Mouse (Mus musculus) large intestine, adult 2 months (tissue): Measurements from ENCODE around the gene Slc7a6. TPM values are rescaled to one million over a fixed set of nuclear protein-coding genes. Genes with fewer than 3 reads are reported as not detected.
"Not testable (repeated sequence)": the region's sequence is repeated elsewhere in the genome, so short reads cannot be mapped to it uniquely, and the experiment has no call there.

ENCODE experiments used
- DNase-seq: peaks from one replicate; pipeline ENCODE4 v3.0.0-alpha.2; 2012; ENCODE audit warnings: low read depth, low spot score
- WGBS: fragments of 180-500 bp; shearing (Covaris S2); methylation state at CpG from one replicate; pipeline ENCODE4 v1.1.7; 2018; 5-methylcytosine and 5-hydroxymethylcytosine counted together
- polyA plus RNA-seq: library from polyadenylated mRNA; depleted of rRNA; stranded (reverse); fragments of >200 nt; gene quantifications from 2 replicates; pipeline ENCODE4 v1.2.3, GENCODE M21; 2012

Gene Slc7a6
- polyA plus RNA-seq, 1 experiment = 7.7 TPM

DNA sequence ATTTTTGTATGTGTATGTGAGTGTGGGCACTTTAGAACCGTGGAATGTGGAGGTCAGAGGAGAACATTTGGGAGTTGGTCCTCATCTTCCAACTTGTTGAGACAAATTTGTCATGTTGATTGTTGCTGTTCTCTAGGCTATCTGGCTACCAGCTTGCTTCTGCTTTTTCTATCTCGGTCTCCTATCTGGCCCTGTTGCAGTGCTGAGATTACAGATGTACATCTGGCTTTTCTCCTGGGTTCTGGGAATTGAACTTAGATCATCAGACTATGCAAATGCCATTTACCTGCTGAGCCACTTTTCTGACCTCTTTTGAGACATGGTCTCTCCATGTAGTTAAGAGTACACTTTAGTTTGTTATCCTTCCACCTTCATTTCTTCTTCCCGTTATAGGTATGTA is 4.9 kb downstream of the Slc7a6 start:
- WGBS = 85% methylated on average over 3 of the region's 3 CpGs
- no peak for DNase-seq

GRCm38 (mm10) chr8:106176891-106177290 is 8.2 kb downstream of the Slc7a6 start:
- no peak for DNase-seq
- 38% methylated on average over 1 of the region's 1 CpGs for WGBS

DNA sequence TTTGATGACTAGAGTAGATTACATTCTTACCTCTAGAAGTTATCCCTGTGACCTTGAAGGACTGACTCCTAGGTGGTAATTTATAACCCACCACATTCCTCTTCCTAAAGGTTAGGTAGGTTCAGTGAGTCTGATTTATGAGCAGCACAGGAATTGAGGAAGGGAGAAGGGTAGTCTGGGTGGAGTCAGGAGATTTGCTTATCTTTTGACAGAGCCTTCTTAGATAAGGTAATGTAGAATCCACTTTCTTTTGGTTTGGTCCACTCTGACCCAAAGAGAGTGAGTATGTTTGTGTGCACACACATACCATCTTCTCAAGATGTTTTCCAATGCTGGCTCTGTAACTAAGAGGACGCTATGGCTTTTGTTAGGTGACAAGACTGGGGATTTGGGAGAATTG is 8.9 kb downstream of the Slc7a6 start:
- no peak for DNase-seq
- WGBS = 74% methylated on average over 1 of the region's 1 CpGs

DNA sequence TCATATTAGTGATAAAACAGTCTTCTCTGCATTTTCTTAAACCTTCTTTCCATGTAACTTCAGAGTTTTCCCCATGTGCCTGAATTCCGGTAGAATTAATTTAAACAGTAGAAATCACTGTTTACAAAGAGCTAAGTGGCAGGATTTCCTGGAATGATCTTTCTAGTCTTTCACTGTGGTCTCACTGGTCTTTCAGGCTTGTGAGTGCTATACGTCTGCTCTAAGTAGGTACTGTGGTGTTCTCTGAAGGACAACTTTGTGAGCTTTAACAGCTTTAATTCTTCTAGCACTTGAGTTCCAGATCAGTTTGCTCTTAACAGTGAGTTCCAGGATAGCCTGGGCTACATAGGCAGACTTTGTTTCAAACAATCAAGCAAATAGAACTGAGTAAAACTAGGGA is 9.8 kb downstream of the Slc7a6 start:
- DNase-seq = no peak
- 59% methylated on average over 2 of the region's 2 CpGs for WGBS

DNA sequence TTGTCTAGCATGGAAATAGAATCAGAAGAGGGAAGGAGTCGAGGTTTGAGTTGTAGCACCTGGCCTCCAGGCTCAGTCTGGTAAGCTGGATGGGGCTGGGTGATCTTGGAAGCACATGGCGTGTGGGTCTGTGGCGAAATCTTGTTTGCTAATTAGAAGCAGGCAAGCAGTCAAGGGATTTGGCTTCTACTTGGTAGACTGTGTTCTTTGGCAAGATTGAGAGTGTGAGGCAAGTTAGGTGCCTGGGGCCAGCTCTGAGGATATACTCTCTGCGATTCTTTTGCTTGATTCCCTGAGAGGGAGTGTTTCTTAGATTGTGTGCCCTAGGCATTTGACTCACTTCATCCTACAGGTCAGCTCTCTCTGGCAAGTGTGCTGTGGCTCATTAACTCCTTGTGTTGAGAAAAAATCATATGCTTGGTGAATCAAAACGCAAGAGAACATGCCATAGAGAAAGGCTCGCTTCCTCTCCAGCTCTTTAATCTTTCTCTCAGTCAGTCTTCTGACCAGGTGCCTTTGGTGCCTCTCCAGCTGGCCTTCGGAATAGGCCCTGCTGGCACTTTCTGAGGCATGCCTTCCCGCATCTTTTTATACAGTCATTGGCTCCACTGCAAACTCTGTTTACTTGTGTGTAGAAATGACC is 17.1 kb downstream of the Slc7a6 start:
- WGBS = 83% methylated on average over 8 of the region's 8 CpGs
- no peak for DNase-seq

DNA sequence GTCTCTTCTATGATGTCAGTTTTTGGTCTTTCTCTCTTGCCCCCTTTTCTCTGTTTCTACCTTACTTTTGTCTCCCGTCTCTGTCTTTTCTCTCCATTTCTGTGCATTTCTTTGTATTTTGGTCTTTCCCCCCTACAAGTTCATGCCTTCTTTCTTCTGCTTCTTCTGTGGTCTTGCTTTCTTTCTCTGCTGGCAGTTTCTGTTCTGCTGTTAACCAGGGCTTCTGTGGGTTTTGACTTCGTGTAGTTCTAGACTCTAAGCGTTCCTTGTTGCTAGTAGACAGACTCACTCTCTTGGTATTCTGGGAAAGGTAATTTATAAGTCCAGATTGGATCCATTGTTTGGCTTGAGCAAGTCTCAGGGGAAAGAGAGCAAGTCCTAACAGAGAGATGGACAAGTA is 17.7 kb downstream of the Slc7a6 start:
- WGBS = 89% methylated on average over 3 of the region's 3 CpGs
- no peak for DNase-seq

GRCm38 (mm10) chr8:106189162-106189561 is 20.5 kb downstream of the Slc7a6 start:
- WGBS = 93% methylated on average over 4 of the region's 4 CpGs
- DNase-seq = no peak

- DNase-seq = no peak
- WGBS = 41% methylated on average over 5 of the region's 5 CpGs
Measured at GRCm38 (mm10) chr8:106191639-106192038, 23.0 kb downstream of the Slc7a6 start.

- DNase-seq = no peak
- 91% methylated on average over 6 of the region's 6 CpGs for WGBS
Measured at GRCm38 (mm10) chr8:106193162-106193561, 24.5 kb downstream of the Slc7a6 start.

GRCm38 (mm10) chr8:106194062-106194461 is 25.4 kb downstream of the Slc7a6 start:
- WGBS = 93% methylated on average over 5 of the region's 5 CpGs
- no peak for DNase-seq

- peak; percentile 6 for DNase-seq
- 22% methylated on average over 1 of the region's 1 CpGs for WGBS
Measured at GRCm38 (mm10) chr8:106198741-106199140, 30.1 kb downstream of the Slc7a6 start.

DNA sequence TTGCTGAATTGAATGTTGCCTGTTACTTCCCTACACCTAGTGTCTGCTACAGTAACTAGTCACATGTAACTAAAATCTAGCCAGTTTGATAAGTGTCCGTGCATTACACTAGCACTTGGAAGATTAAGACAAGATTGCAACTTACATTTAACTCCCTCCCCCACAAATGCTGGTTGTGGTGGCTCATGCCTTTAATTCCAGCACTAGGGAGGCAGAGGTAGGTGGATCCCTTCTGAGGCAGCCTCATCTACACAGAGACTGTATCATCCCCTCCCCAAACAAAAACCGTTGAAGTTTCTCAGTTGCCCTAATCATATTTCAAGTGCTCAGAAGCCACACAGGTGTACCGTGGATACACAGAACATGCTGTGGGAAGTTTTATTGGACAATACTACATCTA is 30.9 kb downstream of the Slc7a6 start:
- WGBS = 77% methylated on average over 3 of the region's 3 CpGs
- DNase-seq = not testable (repeated sequence)

- DNase-seq = peak; percentile 13
- under 1% methylated on average over 35 of the region's 35 CpGs for WGBS
Measured at GRCm38 (mm10) chr8:106210035-106210731, 41.5 kb downstream of the Slc7a6 start.

GRCm38 (mm10) chr8:106210821-106211345 is 42.2 kb downstream of the Slc7a6 start, which contains the start of the genes Slc7a6os and Prmt7:
TSS of gene Slc7a6os (minus strand) at chr8:106210935.
TSS of gene Prmt7 (plus strand) at chr8:106210936.
- DNase-seq = peak; percentile 83
- under 1% methylated on average over 52 of the region's 52 CpGs for WGBS

GRCm38 (mm10) chr8:106211421-106211820 is 42.8 kb downstream of the Slc7a6 start:
- DNase-seq = no peak
- whole genome bisulfite sequencing = 3% methylated on average over 13 of the region's 13 CpGs

GRCm38 (mm10) chr8:106213959-106214358 is 45.3 kb downstream of the Slc7a6 start:
- no peak for DNase-seq
- 92% methylated on average over 3 of the region's 3 CpGs for WGBS

DNA sequence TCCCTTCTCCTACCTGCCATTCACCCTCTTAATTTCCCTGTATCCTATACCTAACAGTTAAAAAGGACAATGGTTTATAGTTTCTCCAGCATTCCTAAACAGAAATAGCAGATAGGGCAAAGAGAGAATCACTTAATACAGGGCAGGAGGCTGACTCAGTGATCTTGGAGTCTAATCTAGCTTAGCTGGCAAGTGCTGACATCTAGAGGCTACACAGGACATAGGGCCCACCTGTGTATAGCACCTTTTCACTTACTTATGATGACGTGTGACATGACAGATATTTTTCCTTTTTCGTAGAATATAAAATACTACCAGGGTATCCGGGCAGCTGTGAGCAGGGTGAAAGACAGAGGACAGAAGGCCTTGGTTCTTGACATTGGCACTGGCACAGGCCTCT is 51.0 kb downstream of the Slc7a6 start:
- no peak for DNase-seq
- 87% methylated on average over 3 of the region's 3 CpGs for WGBS

DNA sequence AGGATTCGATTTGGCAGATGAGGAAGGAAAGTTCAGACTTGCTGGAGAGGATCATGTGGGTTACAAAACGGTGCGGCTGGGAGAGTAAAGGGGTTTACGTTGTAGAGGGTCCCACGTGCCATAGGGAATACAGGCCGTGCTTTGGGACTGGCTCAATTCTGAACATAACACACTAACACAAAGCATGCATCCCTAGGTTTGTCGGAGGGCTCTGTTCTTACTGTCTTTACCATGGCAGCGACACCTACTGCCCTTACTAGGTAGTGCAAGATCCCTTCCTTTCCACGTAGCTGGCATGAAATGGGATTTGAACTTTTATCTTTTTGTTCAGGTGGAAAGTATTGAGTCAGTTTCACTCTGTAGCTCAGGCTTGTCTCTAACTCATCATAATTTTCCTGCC is 57.9 kb downstream of the Slc7a6 start:
- 35% methylated on average over 9 of the region's 9 CpGs for WGBS
- peak; percentile 25 for DNase-seq

DNA sequence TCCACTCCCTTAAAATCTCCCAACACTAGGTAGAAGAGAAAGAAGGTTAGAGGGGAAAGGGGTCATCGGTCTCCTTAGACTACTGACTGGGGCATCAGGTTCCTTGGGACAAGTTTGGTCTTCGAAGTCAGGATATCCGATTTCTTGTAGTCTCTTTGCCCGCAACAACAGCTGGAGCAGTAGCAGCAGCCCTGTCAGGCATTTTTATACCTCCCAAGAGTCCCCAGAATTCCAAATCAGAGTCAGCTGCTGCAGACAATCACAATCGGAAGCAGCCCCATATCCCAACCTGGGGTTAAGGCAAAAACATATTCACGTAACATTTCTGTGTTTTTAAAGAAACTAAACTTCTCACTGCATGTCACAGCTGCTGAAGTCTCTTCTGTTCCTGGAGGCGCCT is 62.9 kb downstream of the Slc7a6 start:
- 91% methylated on average over 7 of the region's 7 CpGs for WGBS
- no peak for DNase-seq

DNA sequence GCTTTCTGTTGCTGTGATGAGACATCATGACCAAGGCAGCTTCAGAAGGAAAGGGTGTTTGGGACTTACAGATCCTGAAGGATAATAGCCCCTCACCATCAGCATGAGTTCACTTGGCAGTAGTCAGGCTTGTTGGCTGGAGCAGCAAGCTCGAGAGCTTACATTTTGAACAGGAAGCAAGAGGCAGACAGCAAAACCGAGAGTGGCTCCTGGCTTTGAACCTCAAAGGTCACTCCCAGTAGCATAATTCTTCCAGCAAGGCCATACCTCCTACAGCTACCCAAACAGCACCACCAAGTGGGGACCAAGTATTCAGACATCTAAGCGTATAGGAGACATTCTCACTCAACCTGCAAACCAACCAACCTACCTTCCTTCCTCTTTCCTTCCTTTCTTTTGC is 64.1 kb downstream of the Slc7a6 start:
- WGBS = 77% methylated on average over 3 of the region's 3 CpGs

More for the DNA sequence above, 64.1 kb downstream of the Slc7a6 start:
- no peak for DNase-seq
